Mouse (Mus musculus): Measurements from ENCODE around the gene Gpld1.

- TF ChIP-seq CTCF (IDR thresholded peaks at IDR 0.05; ENCODE audit: extremely low read depth, insufficient read depth, insufficient read length, insufficient replicate concordance), result no peak
- TF ChIP-seq POLR2A (IDR thresholded peaks at IDR 0.05; ENCODE audit: low read depth, low read length), result no peak
Observed at GRCm38 (mm10) chr13:24977820-24978342, 34.9 kb downstream of the Gpld1 start.
